Mouse (Mus musculus) stomach, postnatal 0 days (tissue): ENCODE measurements around the gene Olfr785. TPM values are rescaled to one million over a fixed set of nuclear protein-coding genes. Genes with fewer than 3 reads are reported as not detected.

ENCODE experiments used
- ATAC-seq: fragments of 200-750 bp; cut with Nextera tagmentation; 2 replicates; pipeline ENCODE4 v1.8.0; 2017; ENCODE audit not compliant: low FRiP score, low TSS enrichment
- DNase-seq: peaks from one replicate; pipeline ENCODE4 v3.0.0-alpha.2; 2016; ENCODE audit warnings: low spot score
- H3K27ac ChIP-seq: fragments of 300-500 bp; sonication (generic); replicated peaks from 2 replicates; pipeline ENCODE4 v1.5.1; 2014; ENCODE audit warnings: mild to moderate bottlenecking, control low read depth
- H3K27me3 ChIP-seq: fragments of 300-500 bp; sonication (generic); 2 replicates; pipeline ENCODE4 v1.6.1; 2014; ENCODE audit warnings: low read length; ENCODE audit not compliant: control insufficient read depth, insufficient read depth
- H3K36me3 ChIP-seq: fragments of 300-500 bp; sonication (generic); 2 replicates; pipeline ENCODE4 v1.6.1; 2014; ENCODE audit warnings: low read length, mixed read lengths; ENCODE audit not compliant: control insufficient read depth, insufficient read depth
- H3K4me1 ChIP-seq: fragments of 300-500 bp; sonication (generic); replicated peaks from 2 replicates; pipeline ENCODE4 v1.6.1; 2014; ENCODE audit warnings: antibody characterized with exemption; ENCODE audit not compliant: control insufficient read depth, insufficient read depth
- H3K4me2 ChIP-seq: fragments of 300-500 bp; sonication (generic); replicated peaks from 2 replicates; pipeline ENCODE4 v1.6.1; 2014; ENCODE audit warnings: low read depth, mild to moderate bottlenecking, control low read depth, moderate library complexity
- H3K4me3 ChIP-seq: fragments of 300-500 bp; sonication (generic); 2 replicates; pipeline ENCODE4 v1.5.1; 2014; ENCODE audit warnings: low read depth, low read length, control low read depth
- H3K9ac ChIP-seq: fragments of 300-500 bp; sonication (generic); 2 replicates; pipeline ENCODE4 v1.6.1; 2014; ENCODE audit warnings: mild to moderate bottlenecking, low read length, control low read depth, mixed read lengths
- H3K9me3 ChIP-seq: fragments of 300-500 bp; sonication (generic); 2 replicates; pipeline ENCODE4 v1.6.1; 2016; ENCODE audit warnings: low read length; ENCODE audit not compliant: control insufficient read depth
- CTCF ChIP-seq: IDR thresholded peaks from 2 replicates; pipeline ENCODE4 v1.5.1; 2016; ENCODE audit warnings: antibody characterized with exemption, low read depth, mild to moderate bottlenecking, moderate library complexity
- EP300 ChIP-seq: optimal IDR thresholded peaks from 2 replicates; pipeline ENCODE3; 2016; ENCODE audit warnings: antibody characterized with exemption
- polyA plus RNA-seq: library from polyadenylated mRNA; unstranded; fragments of >200 nt; fragmentation: Nextera tagmentation; extraction: Ambion mirVana; gene quantifications from 2 replicates; pipeline ENCODE4 v1.2.1, GENCODE M21; 2015

The Olfr785 gene
- polyA plus RNA-seq, 1 experiment from 2014 or later: not detected

DNA sequence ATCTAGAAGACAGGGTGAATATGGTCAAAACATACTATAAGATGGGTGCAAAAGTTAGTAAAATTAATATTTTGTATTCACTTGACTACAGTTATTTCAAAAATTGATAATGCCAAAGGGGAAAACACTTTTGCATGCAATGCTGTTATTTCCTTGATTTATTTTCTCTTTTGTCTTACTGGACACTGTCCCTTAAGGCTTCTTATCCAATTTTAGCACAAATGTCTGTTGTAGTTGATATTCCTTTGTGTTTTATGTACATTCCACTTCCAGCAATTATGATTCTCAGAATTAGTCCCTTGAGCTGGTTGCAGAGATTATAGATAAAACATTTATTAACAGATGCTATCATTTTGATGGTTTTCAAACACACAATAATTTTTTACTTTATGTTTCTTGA lies 21.8 kb downstream of the Olfr785 start, which contains the start of gene Olfr786:
Gene Olfr786, plus strand, starts transcription at position 301 of the 400 bp plus-strand sequence.
- Histone ChIP-seq H3K4me2 (no peak within 1 kb of the TSS), H3K4me3 (no peak within 1 kb of the TSS), H3K4me1 (no peaks in the 10 kb centered on the region), H3K9me3 (no peaks in the 10 kb centered on the region), H3K9ac (no peak within 1 kb of the TSS), H3K36me3 (no peaks in the 10 kb centered on the region), H3K27ac (no peak within 1 kb of the TSS), H3K27me3 (no peaks in the 10 kb centered on the region)
- TF ChIP-seq CTCF (no peak), EP300 (no peak)
- DNase-seq: no peak
- ATAC-seq: no peak

Other genes starting within 250 kb of the Olfr785 start
- not detected in 2 replicates for gene Olfr771, start 240.7 kb upstream of the Olfr785 start, polyA plus RNA-seq
- not detected in 2 replicates for gene Olfr772, start 227.5 kb upstream of the Olfr785 start, polyA plus RNA-seq
- not detected in 2 replicates for gene Olfr773, start 218.0 kb upstream of the Olfr785 start, polyA plus RNA-seq
- not detected in 2 replicates for gene Olfr774, start 169.2 kb upstream of the Olfr785 start, polyA plus RNA-seq
- not detected in 2 replicates for gene Olfr775, start 157.0 kb upstream of the Olfr785 start, polyA plus RNA-seq
- gene Olfr776, start 146.3 kb upstream of the Olfr785 start, polyA plus RNA-seq: not detected in 2 replicates
- gene Olfr777, start 133.9 kb upstream of the Olfr785 start, polyA plus RNA-seq: not detected in 2 replicates
- gene Olfr780, start 87.3 kb upstream of the Olfr785 start, polyA plus RNA-seq: not detected in 2 replicates
- not detected in 2 replicates for gene Olfr781, start 76.6 kb upstream of the Olfr785 start, polyA plus RNA-seq
- not detected in 2 replicates for gene Olfr782, start 56.6 kb upstream of the Olfr785 start, polyA plus RNA-seq
- gene Olfr784, start 21.3 kb upstream of the Olfr785 start, polyA plus RNA-seq: 0.04 TPM in 1 of 2 replicates, not detected in the other
- 0.06 TPM in 1 of 2 replicates, not detected in the other for gene Olfr786, start 21.9 kb downstream of the Olfr785 start, polyA plus RNA-seq
- not detected in 2 replicates for gene Olfr787, start 56.4 kb downstream of the Olfr785 start, polyA plus RNA-seq
- not detected in 2 replicates for gene Olfr788, start 65.6 kb downstream of the Olfr785 start, polyA plus RNA-seq
- gene Olfr789, start 79.3 kb downstream of the Olfr785 start, polyA plus RNA-seq: not detected in 2 replicates
- not detected in 2 replicates for gene Olfr790, start 93.1 kb downstream of the Olfr785 start, polyA plus RNA-seq
- gene Olfr791, start 116.4 kb downstream of the Olfr785 start, polyA plus RNA-seq: not detected in 2 replicates
- not detected in 2 replicates for gene Olfr792, start 133.7 kb downstream of the Olfr785 start, polyA plus RNA-seq
- gene Olfr794, start 162.2 kb downstream of the Olfr785 start, polyA plus RNA-seq: not detected in 2 replicates
- not detected in 2 replicates for gene Olfr796, start 207.1 kb downstream of the Olfr785 start, polyA plus RNA-seq
- gene Olfr798, start 222.5 kb downstream of the Olfr785 start, polyA plus RNA-seq: not detected in 2 replicates
- not detected in 2 replicates for gene Olfr799, start 232.1 kb downstream of the Olfr785 start, polyA plus RNA-seq